Mouse (Mus musculus) thymus, postnatal 0 days (tissue): ENCODE measurements around the gene Aven. TPM values are rescaled to one million over a fixed set of nuclear protein-coding genes. Genes with fewer than 3 reads are reported as not detected.

Experiments
- DNase-seq: peaks from one replicate; pipeline ENCODE4 v3.0.0-alpha.2; 2015; ENCODE audit warnings: low spot score
- polyA plus RNA-seq: library from polyadenylated mRNA; unstranded; fragments of >200 nt; fragmentation: Nextera tagmentation; extraction: Ambion mirVana; gene quantifications from 2 replicates; pipeline ENCODE4 v1.2.1, GENCODE M21; 2015

Aven gene
- polyA plus RNA-seq, 1 experiment from 2014 or later: 6.0 TPM

DNA sequence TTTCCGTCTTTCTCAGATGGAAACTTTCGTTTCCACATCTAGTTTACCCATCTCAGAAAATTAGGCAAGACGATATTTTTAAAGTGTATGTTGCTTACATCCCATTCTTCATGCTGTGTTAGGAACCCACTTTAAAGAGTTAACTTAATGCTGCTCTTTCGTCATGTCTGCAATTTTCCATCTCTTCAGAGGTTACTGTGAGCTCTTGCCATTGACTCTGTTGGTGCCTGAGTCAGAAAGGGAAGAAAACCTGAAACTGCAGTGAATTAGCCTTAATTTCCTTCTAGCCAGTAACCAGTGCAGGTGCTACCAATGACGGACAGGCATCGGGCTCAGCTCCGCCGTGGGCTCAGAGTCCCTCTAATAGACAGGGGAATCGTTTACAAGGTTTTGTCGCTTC lies 63.8 kb downstream of the Aven start:
- DNase-seq: no peak

DNA sequence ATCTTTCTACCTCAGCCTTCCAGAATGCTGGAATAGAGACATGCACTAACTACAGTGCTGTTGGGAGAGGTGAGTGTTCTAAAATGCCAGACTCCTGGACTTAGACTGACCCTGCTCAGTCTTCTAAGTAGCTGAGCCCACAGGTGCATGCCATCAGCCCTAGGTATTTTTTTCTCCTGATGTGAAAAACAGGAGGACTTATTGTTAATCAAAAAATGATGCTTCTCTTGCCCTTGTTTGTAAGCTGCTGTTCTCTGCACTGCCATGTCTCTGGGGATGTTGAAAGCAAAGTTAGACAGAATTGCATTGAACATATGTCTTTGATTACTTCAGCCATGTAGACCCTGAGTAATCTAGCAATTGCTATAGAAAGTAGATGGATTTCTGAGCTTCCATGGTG lies 64.7 kb downstream of the Aven start:
- DNase-seq: no peak

DNA sequence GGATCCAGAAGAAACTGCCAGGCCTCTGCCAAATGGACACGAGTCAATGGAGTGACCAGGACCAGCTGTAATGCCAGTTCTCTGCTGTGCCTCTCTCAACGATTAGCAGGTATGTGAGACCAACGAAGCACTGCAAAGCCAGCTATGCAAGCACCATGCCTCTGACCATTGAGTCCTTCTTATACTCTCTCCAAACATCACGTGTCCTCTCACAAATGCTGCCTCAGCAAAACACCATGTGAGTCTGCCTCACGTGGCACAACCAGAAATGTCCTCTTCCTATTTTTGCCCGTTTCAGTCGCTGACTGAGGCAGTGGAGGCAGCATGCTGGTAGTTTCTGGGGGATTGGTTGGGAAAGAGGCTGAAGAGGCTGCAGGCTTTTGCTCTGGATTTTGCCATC lies 68.8 kb downstream of the Aven start:
- DNase-seq: no peak

DNA sequence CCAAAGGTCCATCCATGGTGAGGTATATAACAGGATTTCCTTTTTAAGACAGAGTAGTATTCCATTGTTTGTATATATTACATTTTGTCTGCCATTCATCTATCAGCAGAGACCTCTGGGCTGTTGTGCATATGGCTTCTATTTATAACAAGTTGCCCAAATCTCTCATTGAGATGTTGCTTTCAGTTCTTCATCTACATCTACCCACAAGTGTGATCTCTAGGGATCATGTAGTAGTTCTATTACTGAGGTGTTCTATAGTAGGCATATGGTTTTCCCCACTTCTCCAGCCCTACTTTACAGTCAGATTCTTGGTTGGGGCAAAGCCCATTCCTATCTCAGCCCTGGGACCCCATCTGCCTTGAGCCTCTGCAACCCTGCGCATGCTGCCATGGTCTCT lies 72.3 kb downstream of the Aven start:
- no peak for DNase-seq

GRCm38 (mm10) chr2:112566290-112567085 lies 73.7 kb downstream of the Aven start:
- no peak for DNase-seq

GRCm38 (mm10) chr2:112567786-112568185 lies 75.0 kb downstream of the Aven start:
- DNase-seq: no peak

- no peak for DNase-seq
Measured at GRCm38 (mm10) chr2:112590985-112591384, 98.2 kb downstream of the Aven start.

- DNase-seq: no peak
Measured at GRCm38 (mm10) chr2:112591451-112591871, 98.7 kb downstream of the Aven start.

- DNase-seq: no peak
Measured at GRCm38 (mm10) chr2:112593322-112593721, 100.6 kb downstream of the Aven start.

DNA sequence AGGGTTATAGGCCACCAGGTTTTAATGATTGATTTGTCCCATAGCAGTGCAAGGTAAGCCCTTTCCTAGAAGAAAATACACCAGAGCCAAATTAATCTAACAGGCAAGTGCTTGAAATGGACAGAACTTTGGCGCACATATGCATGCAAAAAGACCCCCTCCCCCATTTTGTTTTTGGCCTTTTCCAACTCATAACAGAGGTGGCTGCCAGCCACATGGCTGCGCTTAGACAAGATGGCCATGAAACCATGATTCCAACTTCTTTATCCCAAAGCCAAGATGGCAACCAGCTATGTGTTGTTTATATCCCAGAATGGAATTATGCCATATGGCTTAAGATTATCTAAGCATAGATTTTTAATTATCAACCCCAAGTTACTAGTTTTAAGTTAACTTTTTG lies 101.0 kb downstream of the Aven start:
- DNase-seq: no peak

DNA sequence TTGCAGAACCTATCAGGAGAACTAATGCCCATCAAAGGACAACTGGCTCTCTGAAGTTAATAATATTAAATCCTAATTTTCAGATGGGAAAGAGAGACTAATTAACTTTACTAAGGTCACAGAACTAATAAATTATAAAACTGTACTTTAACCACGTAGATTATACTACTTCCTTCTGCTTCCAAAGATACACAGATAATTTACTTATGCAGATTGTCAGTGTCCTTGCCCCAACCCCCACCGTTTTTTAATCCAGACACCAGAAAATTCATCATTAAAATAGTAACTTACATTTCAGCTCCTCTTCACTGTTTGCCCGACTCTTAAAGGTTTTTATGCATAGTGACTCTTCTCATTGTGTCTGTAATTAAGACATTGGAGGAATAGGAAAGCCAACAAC lies 103.0 kb downstream of the Aven start:
- DNase-seq: no peak

DNA sequence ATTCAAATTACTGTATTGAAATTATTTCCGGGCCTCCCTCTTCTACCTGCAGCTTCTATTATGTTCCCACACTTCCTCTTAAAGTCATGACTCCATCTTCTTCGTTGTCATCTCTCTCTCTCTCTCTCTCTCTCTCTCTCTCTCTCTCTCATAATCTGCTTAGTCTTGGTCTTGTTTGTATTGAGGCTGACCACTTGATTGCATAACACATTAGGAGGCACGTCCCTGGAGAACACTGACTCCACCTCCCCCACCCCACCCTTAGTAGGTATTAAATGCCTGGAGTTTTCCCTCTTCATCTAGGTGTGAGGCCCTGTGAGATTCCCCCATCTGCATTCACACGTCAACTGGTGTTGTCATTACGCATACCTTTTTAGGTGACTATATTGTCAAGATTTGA lies 103.7 kb downstream of the Aven start:
- no peak for DNase-seq

DNA sequence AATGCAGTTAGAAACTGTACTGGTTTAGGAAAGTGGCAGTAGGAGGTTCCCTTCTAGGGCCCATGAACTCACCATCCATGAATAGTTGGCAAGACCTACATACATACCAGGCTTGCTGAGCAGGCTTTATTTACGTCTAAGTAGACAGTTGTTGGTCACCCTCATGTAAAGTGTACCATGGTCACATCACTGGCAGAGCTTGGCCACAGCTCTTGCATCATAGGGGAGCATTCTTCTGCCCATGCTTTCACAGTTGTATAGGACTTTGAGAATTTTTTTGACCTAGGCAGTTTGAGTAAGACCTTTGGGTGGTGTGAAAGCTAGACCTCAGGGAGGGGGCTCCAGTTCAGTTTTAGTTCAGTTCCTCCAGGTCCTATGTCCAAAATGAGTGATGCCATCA lies 104.3 kb downstream of the Aven start:
- DNase-seq: no peak

- no peak for DNase-seq
Measured at GRCm38 (mm10) chr2:112600222-112600621, 107.5 kb downstream of the Aven start.

GRCm38 (mm10) chr2:112602487-112602886 lies 109.7 kb downstream of the Aven start:
- DNase-seq: no peak

DNA sequence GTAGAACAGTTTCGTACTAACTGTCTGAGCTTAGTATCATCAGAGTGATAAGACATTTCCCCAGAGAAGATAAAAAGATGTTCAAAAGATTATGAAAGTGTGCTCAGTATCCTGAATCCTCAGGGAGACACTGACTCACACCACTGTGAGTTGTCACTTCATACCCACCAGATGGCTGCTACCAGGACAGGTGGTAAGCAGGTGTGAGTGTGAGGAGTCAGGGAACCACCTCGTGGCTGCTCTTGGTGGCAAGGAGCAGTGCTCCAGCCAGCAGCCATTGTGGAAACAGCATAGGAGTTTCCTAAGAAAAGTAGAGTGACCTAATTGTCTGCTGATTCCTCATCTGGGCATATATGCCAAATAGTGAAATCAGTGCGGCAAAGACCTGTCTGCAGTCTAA lies 113.8 kb downstream of the Aven start:
- DNase-seq: no peak

DNA sequence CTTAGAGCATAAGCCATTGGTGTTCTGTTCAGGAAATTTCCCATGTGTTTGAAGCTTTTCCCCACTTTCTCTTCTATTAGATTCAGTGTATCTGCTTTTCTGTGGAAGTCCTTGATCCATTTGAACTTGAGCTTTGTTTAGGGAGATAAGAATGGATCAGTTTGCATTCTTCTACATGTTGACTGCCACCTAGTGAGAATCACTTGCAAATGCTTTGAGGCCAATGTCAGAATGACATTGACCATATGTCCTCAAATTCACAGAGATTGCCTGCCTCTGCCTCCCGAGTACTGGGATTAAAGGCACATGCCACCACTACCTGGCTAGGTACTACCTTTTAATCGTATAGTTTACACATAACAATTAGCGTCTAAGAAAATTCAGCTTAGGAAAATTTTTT lies 119.9 kb downstream of the Aven start:
- no peak for DNase-seq

GRCm38 (mm10) chr2:112614375-112614774 lies 121.6 kb downstream of the Aven start:
- DNase-seq: no peak

- DNase-seq: no peak
Measured at GRCm38 (mm10) chr2:112617206-112617605, 124.4 kb downstream of the Aven start.

DNA sequence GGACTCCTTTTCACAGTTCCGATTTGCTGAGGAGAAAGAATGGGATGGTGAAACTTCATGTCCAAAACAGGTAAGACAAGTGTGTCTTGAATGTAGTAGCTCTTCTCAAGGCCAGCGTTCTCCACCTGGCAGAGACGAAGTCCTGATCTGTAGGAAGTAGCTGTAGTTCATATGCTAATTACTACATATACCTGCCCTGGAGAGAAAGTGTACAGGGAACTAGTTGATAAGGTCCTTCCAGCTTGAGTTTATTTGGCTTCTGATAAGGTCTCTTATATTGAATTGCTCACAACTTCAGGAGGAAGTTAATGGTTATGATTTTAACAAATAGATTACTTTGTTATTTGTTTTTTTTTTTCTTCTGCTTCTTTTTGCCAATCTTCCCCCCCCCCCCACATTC lies 132.4 kb downstream of the Aven start:
- DNase-seq: no peak

GRCm38 (mm10) chr2:112630669-112631068 lies 137.9 kb downstream of the Aven start:
- no peak for DNase-seq

- no peak for DNase-seq
Measured at GRCm38 (mm10) chr2:112632536-112632935, 139.8 kb downstream of the Aven start.

DNA sequence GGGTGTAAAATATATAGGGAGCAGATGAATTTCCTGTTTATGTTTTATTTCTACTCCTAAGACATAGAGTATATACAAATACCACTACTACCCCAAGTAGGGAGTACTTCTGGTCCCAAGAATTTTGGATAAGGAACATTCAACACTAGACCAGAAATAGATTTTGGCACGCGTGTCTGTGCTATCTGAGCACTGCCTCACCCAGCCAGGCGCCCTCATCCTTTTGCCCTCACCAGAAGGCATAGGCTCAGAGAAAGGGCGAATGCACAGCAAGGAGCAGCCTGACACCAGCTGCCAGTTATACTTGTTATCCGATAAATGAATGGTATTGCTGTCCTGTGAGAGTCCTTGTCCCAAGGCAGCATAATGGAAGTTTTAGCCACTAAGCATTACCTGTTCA lies 144.4 kb downstream of the Aven start:
- no peak for DNase-seq

- DNase-seq: no peak
Measured at GRCm38 (mm10) chr2:112653836-112654235, 161.1 kb downstream of the Aven start.
